Mouse (Mus musculus): ENCODE data around the gene Gm2174.

- TF ChIP-seq CTCF (IDR thresholded peaks at IDR 0.05; ENCODE audit: borderline replicate concordance, insufficient read depth, low read length) (no peak), POLR2A (IDR thresholded peaks at IDR 0.05; ENCODE audit: low read depth, low read length) (peak; percentile 99)
Observed at GRCm38 (mm10) chrX:56454671-56455371, 7.1 kb downstream of the Gm2174 start, which contains the start of gene Ints6l.

Data from embryonic fibroblast, embryonic 13.5 days (primary cell).